Mouse (Mus musculus) midbrain, embryonic 16.5 days (tissue): ENCODE measurements at regions not wholly inside any gene's neighbourhood (a gene's known extent, or its start where the extent isn't known, plus 50 kb on each side); places are given as distances from the start of the nearest gene placed in this dataset.
A peak's percentile ranks its signal among the peaks of the same experiment; 100 is the strongest.

Experiments used
- ATAC-seq: fragments of 200-750 bp; cut with Nextera tagmentation; 2 replicates; pipeline ENCODE4 v1.8.0; 2017; ENCODE audit warnings: moderate TSS enrichment
- H3K27ac ChIP-seq: fragments of 300-500 bp; sonication (generic); 2 replicates; pipeline ENCODE4 v1.5.1; 2014; ENCODE audit warnings: mild to moderate bottlenecking, low read length, mixed read lengths
- H3K27me3 ChIP-seq: fragments of 300-500 bp; sonication (generic); 2 replicates; pipeline ENCODE4 v1.6.1; 2014; ENCODE audit warnings: low read depth, low read length, mixed read lengths; ENCODE audit not compliant: control insufficient read depth, insufficient read depth
- H3K36me3 ChIP-seq: fragments of 300-500 bp; sonication (generic); 2 replicates; pipeline ENCODE4 v1.6.1; 2014; ENCODE audit warnings: mild to moderate bottlenecking, low read length, moderate library complexity, mixed read lengths; ENCODE audit not compliant: control insufficient read depth, insufficient read depth
- H3K4me1 ChIP-seq: fragments of 300-500 bp; sonication (generic); 2 replicates; pipeline ENCODE4 v1.6.1; 2014; ENCODE audit warnings: mild to moderate bottlenecking, low read length, mixed read lengths; ENCODE audit not compliant: control insufficient read depth, insufficient read depth
- H3K4me2 ChIP-seq: fragments of 300-500 bp; sonication (generic); 2 replicates; pipeline ENCODE4 v1.6.1; 2014; ENCODE audit warnings: mild to moderate bottlenecking, low read length, mixed read lengths
- H3K4me3 ChIP-seq: fragments of 300-500 bp; sonication (generic); 2 replicates; pipeline ENCODE4 v1.5.1; 2014; ENCODE audit warnings: low read depth, mild to moderate bottlenecking, low read length, moderate library complexity, mixed read lengths
- H3K9ac ChIP-seq: fragments of 300-500 bp; sonication (generic); 2 replicates; pipeline ENCODE4 v1.6.1; 2014; ENCODE audit warnings: low read depth, low read length, mixed read lengths
- H3K9me3 ChIP-seq: fragments of 300-500 bp; sonication (generic); replicated peaks from 2 replicates; pipeline ENCODE4 v1.6.1; 2014; ENCODE audit warnings: mild to moderate bottlenecking, low read length, mixed read lengths; ENCODE audit not compliant: control insufficient read depth, poor library complexity, severe bottlenecking
- WGBS: fragments of 180-500 bp; shearing (Covaris S2); extraction: QIAGEN DNeasy Blood & Tissue Kit; methylation state at CpG from one replicate; pipeline ENCODE4 v1.1.7; 2014; 5-methylcytosine and 5-hydroxymethylcytosine counted together

DNA sequence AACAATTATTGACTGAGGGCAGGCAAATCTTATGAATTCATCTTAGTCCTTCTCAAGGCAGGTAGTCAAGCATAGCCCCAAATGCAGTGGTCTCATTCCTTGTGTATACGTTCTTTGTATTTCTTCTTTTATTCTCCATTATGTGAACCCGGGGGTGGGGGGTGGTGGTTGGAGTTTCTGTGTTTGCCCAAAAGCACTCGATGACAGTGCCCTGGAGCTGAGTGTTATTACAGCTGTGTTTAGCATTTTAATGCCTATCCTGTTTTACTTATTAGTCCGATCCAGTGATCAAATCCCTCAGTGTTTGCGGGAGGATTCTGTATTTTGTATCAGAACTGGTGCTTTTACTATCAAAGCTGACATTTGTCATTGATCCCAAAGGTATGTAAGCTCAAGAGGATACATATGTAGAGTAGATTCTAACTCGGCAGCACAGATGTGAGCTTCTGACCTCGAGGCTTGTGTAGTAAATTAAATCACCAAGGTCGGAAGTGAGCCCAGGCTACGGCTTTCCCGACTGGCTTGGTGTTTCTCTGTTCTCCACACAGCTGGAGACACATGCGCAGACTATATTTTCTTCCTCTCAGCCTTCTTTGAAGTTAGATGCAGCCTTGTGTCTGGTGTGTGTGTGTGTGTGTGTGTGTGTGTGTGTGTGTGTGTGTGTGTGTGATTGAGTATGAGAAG lies 203.0 kb downstream of the Csl start:
- H3K9ac ChIP-seq = no peak overlapping the region
- ATAC-seq = no peak
- no peaks in the 10 kb centered on the region for H3K9me3 ChIP-seq
- no peak overlapping the region for H3K27ac ChIP-seq
- H3K27me3 ChIP-seq = no peaks in the 10 kb centered on the region
- no peak overlapping the region for H3K4me3 ChIP-seq
- WGBS = 62% methylated on average over 11 of the region's 11 CpGs
- no peak overlapping the region for H3K4me2 ChIP-seq
- no peaks in the 10 kb centered on the region for H3K36me3 ChIP-seq
- H3K4me1 ChIP-seq = no peaks in the 10 kb centered on the region

- H3K4me3 ChIP-seq = no peak overlapping the region
- no peak overlapping the region for H3K9ac ChIP-seq
- no peak overlapping the region for H3K4me2 ChIP-seq
- 85% methylated on average over 5 of the region's 5 CpGs for WGBS
- no peaks in the 10 kb centered on the region for H3K36me3 ChIP-seq
- H3K27me3 ChIP-seq = no peaks in the 10 kb centered on the region
- ATAC-seq = no peak
- no peaks in the 10 kb centered on the region for H3K4me1 ChIP-seq
- no peak overlapping the region for H3K27ac ChIP-seq
- no peaks in the 10 kb centered on the region for H3K9me3 ChIP-seq
Measured at GRCm38 (mm10) chr10:99558656-99559055, 200.8 kb downstream of the Csl start.

DNA sequence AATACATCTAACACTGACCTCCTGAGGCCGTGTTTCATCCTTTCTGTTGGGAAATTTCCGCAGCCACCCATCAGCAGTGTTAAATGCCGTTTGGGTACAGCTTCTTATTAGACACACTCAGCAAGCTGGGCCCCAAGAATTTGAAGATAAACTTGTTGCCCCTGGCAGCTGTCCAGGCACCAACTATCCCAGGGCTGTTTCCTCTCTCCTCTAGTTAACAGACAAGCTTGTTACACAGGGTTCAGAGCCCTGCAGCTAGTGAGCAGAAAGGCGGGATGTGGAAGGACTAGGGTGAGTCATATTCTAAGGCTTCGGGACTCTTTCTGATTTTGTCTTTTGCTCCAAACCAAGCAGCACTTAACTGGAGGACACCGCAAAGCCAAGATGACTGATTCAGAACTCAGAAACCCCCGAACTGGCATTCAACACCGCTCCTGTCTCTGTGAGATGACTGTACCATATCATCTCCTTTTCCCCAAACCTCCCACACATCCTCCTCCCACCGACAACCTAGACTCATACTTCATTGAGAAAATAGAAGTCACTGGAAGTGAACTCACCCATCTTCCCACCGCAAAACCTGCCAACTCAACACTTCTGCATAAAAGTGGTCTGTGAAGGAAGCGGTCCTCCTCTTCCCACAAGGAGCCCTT lies 198.2 kb downstream of the Csl start:
- H3K4me2 ChIP-seq = no peak overlapping the region
- no peaks in the 10 kb centered on the region for H3K27me3 ChIP-seq
- no peak overlapping the region for H3K27ac ChIP-seq
- H3K9ac ChIP-seq = no peak overlapping the region
- no peaks in the 10 kb centered on the region for H3K36me3 ChIP-seq
- no peak overlapping the region for H3K4me3 ChIP-seq
- no peaks in the 10 kb centered on the region for H3K9me3 ChIP-seq
- WGBS = 89% methylated on average over 11 of the region's 11 CpGs
- ATAC-seq = no peak
- H3K4me1 ChIP-seq = no peaks in the 10 kb centered on the region

GRCm38 (mm10) chr10:99564605-99565004 lies 194.9 kb downstream of the Csl start:
- Histone ChIP-seq H3K4me3 (no peak overlapping the region), H3K36me3 (no peaks in the 10 kb centered on the region), H3K27ac (no peak overlapping the region), H3K27me3 (no peaks in the 10 kb centered on the region), H3K4me1 (no peaks in the 10 kb centered on the region), H3K4me2 (no peak overlapping the region), H3K9me3 (no peaks in the 10 kb centered on the region), H3K9ac (no peak overlapping the region)
- WGBS = 89% methylated on average over 4 of the region's 4 CpGs
- no peak for ATAC-seq

- WGBS = 72% methylated on average over 5 of the region's 5 CpGs
Measured at GRCm38 (mm10) chr10:99568424-99568823, 191.0 kb downstream of the Csl start.

GRCm38 (mm10) chr10:99570190-99570589 lies 189.3 kb downstream of the Csl start:
- ATAC-seq = no peak
- H3K36me3 ChIP-seq = no peaks in the 10 kb centered on the region
- WGBS = 49% methylated on average over 2 of the region's 2 CpGs
- peaks cover 10% of the 10 kb centered on the region for H3K4me1 ChIP-seq
- H3K4me3 ChIP-seq = no peak overlapping the region
- no peak overlapping the region for H3K9ac ChIP-seq
- H3K4me2 ChIP-seq = no peak overlapping the region
- H3K27ac ChIP-seq = no peak overlapping the region
- H3K9me3 ChIP-seq = no peaks in the 10 kb centered on the region
- no peaks in the 10 kb centered on the region for H3K27me3 ChIP-seq

More at GRCm38 (mm10) chr10:99568424-99568823, 191.0 kb downstream of the Csl start:
- Histone ChIP-seq H3K36me3 (no peaks in the 10 kb centered on the region), H3K9ac (no peak overlapping the region), H3K4me1 (no peaks in the 10 kb centered on the region), H3K27me3 (no peaks in the 10 kb centered on the region), H3K9me3 (no peaks in the 10 kb centered on the region), H3K27ac (no peak overlapping the region), H3K4me2 (no peak overlapping the region), H3K4me3 (no peak overlapping the region)
- ATAC-seq = no peak

DNA sequence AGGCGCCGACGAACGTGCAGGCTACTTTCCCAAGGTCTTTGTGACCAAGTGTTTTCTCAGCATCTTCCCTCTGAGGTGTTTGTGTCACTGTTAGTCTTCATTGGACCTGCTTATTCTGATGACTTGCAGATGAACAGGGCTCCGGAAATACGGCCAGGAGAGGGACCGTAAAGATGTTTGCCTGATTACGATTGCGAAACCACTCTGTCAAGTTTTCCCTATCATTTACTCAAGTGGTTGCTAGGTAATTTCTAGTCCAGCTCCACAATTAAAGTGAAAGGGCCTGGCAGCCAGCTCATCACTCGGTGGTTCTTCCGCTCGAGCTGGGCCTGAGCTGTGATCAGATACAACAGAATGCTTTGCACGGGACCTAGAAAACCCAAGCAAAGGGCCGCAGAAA lies 185.5 kb downstream of the Csl start:
- H3K4me2 ChIP-seq = no peak overlapping the region
- H3K27me3 ChIP-seq = no peaks in the 10 kb centered on the region
- no peaks in the 10 kb centered on the region for H3K9me3 ChIP-seq
- H3K36me3 ChIP-seq = no peaks in the 10 kb centered on the region
- no peak overlapping the region for H3K4me3 ChIP-seq
- WGBS = 78% methylated on average over 14 of the region's 14 CpGs
- no peak for ATAC-seq
- H3K27ac ChIP-seq = no peak overlapping the region
- no peak overlapping the region for H3K9ac ChIP-seq
- H3K4me1 ChIP-seq = peaks cover 18% of the 10 kb centered on the region

DNA sequence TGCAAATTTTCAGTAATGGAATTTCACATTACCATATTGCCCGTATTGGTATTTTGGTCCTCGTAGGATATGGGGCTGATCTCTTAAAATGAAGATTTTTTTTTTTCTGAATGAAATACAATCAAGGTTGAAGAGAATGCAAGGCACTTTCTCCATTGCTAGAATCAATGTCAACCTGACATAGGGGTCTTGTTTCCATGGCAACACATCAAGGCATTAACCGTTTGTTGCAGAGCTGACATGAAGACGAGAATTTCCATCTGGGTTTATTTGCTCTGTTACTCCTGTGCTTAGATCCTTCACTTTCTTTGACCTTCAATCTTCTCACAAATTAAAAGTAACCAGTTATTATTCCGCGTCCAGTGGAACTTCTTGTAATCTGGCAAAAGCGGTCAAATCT lies 184.2 kb downstream of the Csl start:
- no peaks in the 10 kb centered on the region for H3K9me3 ChIP-seq
- 36% methylated on average over 7 of the region's 7 CpGs for WGBS
- no peaks in the 10 kb centered on the region for H3K36me3 ChIP-seq
- ATAC-seq = peak; percentile 82
- H3K4me1 ChIP-seq = peaks cover 18% of the 10 kb centered on the region
- no peaks in the 10 kb centered on the region for H3K27me3 ChIP-seq
- no peak overlapping the region for H3K27ac ChIP-seq
- no peak overlapping the region for H3K9ac ChIP-seq
- H3K4me3 ChIP-seq = no peak overlapping the region
- H3K4me2 ChIP-seq = no peak overlapping the region

DNA sequence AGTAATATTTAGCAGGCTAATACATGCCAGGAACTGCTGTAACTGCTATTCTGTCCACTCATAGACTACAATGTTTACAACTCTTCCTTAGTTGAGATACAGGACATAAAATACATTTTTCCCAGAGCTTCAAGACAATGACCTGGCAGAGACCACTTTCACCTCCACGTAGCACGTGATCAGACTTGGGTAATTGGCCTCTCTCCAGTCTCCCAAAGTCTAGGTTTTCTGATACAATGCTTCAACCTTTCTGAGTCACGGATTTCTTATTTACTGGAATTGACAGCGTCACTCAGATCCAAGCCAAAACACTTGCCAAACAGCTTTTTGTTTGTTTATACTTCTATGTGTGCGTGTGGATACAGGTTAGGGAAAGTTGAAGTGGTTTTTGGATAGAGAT lies 183.2 kb downstream of the Csl start:
- H3K4me2 ChIP-seq = no peak overlapping the region
- H3K27me3 ChIP-seq = no peaks in the 10 kb centered on the region
- 76% methylated on average over 5 of the region's 5 CpGs for WGBS
- ATAC-seq = no peak
- 0 out of 2 replicates have a peak overlapping the region, but pooled peaks have one; percentile 10 for H3K9ac ChIP-seq
- H3K4me1 ChIP-seq = peaks cover 18% of the 10 kb centered on the region
- H3K36me3 ChIP-seq = no peaks in the 10 kb centered on the region
- no peak overlapping the region for H3K27ac ChIP-seq
- no peaks in the 10 kb centered on the region for H3K9me3 ChIP-seq
- no peak overlapping the region for H3K4me3 ChIP-seq
